Mouse (Mus musculus): ENCODE measurements at regions not wholly inside any gene's neighbourhood (a gene's known extent, or its start where the extent isn't known, plus 50 kb on each side); places are given as distances from the start of the nearest gene placed in this dataset.
A peak's percentile ranks its signal among the peaks of the same experiment; 100 is the strongest.
"Not testable (repeated sequence)": the region's sequence is repeated elsewhere in the genome, so short reads cannot be mapped to it uniquely, and the experiment has no call there.

DNA sequence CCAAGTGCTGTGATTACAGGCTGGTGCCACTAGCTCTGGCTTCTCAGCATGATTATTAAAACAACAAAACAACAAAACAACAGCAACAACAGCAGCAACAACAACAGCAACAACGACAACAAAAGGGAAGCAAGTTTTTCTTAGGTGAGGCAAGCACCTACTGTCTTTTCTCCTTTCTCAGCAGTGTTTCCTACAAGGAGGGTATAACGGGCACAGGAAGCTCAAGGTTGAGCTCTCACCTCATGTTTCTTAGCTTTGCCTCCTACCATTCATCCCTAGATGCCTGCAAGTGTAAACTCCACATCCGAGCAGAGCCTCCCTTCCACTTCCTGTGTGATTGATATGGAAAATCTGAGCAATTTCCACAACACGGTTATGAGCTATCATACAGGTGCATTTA is 128.1 kb upstream of the Mpdz start:
- DNase-seq, result peak in 1 of 2 experiments; percentile 35

DNA sequence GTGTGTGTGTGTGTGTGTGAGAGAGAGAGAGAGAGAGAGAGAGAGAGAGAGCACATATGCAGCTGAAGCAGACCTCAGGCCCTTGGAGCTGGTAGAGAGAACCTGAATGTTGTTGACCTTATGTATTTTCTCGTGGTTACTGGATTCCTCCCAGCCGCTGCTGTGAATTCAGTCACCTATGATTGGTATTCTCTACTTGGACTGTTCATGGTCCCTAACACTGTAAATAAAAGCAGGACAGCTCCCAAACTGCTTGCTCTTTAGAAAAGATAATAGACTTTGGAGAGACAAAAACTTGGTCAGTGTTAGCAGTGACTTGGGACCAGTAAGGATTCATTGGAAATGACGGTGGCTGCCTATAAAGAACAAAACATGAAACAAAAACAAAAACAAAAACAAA is 126.9 kb upstream of the Mpdz start:
- peak; percentile 39 to 43 for DNase-seq

DNA sequence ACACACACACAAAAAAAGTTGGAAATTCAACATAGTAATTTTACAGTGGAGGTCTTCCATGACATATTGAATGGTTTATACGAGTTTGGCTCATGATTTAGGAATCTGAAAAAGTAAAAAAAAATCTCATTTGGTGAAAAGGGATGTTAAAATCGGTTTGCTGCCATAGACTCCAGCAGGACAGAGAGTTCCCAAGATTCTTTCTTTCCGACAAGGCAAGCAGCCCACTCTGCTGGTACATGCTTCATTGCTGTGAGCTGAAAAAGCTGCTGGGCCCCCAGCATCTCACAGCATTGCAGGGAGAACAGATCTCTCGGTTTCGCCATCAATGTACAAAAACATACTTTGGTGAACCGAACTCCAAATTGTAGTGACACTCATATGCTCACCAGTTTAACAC is 125.8 kb upstream of the Mpdz start:
- DNase-seq, result peak in 1 of 2 experiments; percentile 33

DNA sequence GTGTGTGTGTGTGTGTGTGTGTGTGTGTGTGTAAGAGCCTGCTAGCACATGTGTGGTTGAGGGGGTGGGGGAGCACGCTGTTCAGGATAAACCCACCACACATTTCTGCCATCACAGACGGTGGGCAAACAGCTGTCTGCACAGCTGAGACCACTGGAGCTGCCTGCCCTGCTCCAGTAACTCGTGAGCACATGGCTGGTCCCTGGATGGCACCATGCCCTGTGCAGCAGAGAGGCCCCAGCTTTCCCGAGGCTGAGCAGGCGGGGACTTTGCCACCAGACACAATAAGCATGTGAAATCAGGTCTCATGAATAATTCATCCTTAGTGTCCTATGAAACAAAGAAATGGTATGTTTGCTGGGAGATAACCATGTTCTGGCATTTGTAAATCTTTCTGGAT is 125.3 kb upstream of the Mpdz start:
- DNase-seq, result peak; percentile 72 to 80

DNA sequence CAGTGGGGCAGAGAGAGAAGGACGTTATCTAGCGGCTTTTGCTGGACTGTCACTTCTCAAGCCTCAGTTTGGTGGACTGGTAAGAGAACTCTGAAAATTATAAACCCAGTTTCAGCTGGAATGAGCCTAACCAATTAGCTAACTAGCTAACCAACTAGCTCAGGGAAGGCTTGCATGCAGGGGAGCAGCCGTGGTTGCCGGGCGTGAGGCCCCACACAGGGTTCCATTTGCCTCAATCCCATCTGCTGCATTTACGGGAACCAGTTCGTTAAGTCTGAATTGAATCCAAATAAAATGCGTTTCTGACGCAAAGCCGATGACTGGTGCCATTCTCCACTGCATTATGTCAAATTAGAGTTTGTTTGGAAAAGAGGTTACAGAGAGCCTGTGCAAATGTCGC is 123.9 kb upstream of the Mpdz start:
- peak; percentile 70 to 80 for DNase-seq

DNA sequence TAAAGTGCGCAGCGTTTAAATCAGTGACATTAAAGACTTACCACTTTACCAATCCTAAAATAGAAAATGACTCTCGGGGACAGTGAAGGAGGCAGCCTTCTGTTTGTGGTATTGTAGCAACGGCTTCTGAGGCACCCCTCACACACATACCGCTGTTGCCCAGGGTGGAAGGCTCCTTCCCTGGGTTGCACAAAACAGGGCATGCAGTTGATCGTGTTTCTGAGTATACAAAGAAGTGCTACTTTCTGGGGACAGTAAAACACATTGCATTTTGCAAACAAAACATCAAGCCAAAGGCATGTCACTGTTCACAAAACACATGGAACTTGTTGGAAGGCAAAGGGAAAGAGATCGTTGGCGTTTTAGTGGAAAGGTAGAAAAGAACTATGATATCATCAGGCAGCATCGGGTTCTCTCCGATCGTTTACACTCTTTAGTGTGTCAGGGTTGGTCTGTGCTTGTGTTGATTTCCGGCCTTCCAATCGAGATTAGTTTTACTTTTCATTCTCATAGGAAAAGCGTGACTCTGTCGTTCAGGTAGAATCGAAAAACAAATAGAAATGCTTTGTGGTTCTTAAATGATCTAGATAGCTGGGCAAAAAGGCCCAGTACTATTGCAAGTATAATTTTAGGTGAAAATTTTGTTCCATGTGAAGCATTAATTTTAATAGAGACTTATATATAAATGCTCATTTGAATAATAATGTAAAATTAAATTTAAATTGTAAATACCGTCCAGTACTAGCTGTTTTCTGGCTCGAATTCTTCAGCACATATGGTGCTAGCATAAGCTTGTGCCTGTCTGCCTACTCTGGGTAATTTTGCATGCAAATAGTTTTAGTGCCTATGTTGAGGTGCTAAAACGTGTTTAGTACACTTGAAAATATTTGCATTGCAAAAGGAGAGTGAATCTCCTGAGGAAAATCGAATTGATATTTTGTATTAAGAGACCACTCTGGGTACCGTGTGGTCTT is 123.1 kb upstream of the Mpdz start:
- DNase-seq, result peak; percentile 66 to 71

DNA sequence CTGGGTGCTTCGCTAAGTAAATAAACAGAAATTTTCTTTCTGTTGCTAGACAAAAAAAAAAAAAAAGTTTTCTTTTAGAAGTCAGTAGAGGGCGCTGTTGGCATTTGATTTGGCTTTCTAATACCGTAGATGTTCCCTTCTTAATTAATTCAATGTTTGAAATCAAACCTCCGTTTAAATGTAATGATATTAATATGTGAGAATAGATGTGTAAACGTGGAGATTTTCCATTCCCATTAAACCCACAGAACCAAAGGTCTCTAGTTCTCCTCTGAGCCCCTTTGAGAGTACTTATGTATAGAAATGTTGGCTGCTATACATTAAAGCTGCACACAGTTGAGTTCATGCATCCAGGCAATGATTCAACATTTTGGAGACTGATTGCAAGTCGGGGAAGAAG is 121.8 kb upstream of the Mpdz start:
- peak in 1 of 2 experiments; percentile 22 for DNase-seq

DNA sequence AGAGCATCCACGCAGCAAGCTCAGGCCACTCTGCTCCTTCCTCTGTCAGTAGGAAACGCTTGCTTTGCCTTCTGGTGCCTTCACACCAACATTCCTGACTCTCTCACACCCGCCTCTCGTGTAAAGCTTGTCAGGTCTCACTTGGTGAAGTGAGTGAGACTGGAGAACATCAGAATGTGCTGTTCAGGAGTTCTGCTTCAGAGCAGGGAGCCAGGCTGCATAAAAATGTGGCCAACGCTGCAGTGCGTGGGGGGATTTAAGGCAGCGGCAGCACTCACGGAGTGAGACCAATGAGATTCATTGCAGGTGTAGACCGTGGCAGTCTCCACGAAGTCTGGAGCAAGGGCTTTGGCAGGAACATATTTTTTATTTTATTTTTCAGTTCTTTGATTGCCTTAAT is 121.0 kb upstream of the Mpdz start:
- DNase-seq, result peak; percentile 37 to 40

DNA sequence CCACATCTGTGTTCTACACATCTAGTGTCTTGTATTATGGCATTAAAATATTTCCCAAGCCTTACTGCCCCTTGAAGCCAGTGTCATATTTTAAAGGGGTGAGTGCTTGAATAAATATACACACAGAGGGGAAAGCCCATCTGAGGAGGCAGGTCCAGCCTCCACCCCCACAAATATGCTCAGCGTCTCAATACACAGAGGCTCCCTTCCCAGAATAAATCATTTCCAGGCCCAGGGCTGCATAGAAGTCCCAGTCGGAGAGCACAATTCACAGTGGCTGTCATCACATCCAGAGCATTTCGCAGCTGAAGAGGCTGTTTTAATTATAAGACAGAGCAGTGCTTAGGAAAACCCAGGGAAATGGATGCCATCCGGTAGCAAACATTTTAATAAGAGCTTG is 118.8 kb upstream of the Mpdz start:
- no peak for DNase-seq

DNA sequence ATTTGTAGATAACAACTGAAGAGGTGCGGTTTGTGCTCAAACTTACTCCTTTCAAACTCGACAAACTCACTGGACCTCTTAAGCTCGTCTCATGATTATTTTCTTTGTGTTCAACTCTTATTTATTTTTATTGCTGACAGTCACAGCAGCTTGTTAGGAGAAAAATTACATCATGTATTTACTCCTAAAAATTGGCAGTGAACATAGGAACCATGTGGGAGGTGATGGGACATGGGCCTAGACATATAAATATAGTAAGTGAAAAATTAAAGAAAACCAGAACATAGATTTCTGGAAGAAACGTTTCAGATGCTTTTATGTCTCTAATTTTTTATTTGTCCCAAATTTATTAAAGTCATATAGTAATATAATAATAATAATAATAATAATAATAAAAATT is 108.2 kb upstream of the Mpdz start:
- no peak for DNase-seq

DNA sequence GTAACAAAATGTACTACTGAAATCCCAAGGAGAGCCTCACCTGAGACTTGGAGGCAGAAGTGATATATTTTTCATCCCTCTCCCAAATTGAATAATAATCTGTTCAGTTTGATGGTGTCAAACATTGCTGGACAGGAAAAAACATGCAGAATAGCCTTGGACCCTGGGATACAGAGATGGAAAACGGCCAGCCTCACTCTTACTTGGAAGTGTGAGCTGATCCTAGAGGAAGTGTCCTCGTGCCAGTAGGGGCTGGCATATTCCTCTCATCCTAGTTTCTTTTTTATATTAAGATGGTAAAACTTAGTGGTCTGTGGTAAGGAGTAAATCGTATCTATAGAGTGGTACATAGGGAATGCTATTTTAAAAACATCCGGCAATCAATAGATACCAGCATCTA is 107.6 kb upstream of the Mpdz start:
- no peak for DNase-seq

DNA sequence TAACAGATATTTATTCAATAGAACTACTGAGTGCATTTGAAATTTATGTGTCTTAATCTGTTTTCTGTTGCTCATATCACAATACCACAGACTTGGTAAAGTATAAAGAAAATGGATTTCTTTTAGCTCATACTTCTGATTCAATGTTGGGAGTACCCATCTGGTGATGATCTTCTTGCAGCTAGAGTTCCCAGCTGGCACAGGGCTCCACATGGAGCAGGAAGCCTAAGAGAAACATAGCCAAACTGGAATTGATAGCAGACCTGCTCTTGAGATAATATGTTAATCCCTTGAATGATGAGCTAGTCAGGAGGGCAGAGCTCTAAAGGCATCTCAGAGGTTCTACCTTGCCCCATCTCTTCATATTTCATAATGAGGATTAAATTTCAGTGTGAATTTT is 97.9 kb upstream of the Mpdz start:
- no peak for DNase-seq

DNA sequence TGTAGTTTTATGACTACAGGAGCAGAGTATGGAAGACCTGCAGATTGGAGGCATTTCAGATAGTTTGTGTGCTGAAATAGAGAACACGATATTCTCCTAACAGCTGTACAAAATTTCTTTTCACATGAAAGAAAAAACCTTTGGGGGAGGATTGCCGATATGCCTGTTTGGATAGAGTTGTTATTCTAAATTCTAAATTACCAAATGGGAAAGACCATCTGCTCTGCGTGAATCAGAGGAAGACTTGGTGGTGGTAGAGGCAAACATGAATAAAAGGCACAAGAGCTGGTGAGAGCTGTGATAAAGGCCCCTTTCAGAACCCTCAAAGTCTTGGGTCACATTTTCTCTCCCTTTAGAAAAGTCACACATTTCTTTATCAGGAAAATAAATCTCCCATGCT is 96.9 kb upstream of the Mpdz start:
- DNase-seq, result no peak

DNA sequence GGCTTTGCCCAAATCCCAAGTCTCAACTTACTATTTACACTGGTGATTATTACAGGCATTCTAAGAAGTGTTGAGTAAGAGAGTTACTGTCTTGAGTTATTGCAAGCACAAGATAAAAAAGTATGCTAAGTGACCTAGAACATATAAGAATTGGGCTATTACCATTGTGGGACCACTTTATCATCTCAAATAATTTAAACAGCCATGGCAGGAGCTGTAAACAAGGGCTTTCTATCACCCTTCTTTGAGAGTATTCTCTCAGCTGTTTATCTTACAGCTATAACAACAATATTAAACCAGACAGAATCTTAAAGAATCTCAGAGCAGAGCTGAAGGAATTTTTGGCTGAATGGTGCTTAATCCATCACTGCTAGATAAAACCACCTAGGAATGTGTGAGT is 94.2 kb upstream of the Mpdz start:
- DNase-seq, result no peak

DNA sequence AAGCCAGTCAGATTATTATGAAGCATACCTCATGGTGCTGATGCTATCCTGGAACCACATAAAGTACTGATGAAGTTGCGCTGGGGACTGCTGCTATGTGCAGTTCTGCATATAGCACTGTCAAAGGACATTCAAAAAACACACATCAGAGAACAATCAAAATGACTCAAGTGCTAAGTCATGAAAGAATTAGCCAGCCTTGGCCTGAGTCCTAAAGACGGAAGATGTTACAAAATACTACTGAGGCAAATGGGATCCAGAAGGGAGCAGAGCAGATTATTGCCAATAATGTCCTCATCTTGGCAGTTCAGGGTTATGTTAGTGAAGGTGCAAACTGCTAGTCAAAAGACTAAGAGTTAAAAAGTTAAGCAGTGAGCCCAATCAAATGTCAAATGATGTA is 87.9 kb upstream of the Mpdz start:
- DNase-seq, result no peak

DNA sequence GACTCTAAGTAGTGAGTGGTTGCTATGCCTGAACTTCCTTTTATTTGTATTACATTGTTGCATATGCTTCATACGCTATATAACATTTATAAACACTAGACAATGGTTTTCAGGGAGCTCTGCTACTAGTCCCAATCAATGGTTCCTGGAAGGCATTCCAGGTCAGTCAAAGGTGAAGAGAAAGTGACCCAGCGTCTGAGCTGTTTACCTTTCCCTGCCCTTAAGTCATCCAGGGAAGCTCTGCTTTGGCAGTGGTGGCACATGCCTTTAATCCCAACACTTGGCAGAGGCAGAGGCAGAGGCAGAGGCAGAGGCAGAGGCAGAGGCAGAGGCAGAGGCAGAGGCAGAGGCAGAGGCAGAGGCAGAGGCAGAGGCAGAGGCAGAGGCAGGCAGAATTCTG is 76.5 kb upstream of the Mpdz start:
- DNase-seq, result not testable (repeated sequence)

DNA sequence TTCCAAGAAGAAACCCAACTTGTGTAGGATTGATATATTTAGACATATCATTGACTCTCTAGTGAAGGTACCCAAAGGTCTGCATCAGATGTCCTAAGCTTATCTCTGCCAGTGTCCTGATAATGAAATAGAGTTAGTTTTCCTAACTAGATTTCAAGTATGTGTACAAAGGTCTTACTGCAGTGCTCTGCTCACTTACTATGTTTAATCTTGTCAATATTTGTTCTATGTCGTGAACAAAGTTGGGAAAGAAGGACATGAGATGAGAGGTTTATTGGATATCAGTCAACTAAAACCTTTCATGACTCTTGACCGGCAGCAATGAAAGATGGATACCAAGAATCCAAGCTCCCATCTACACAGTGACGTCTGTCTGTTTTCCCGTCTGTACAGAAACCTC is 71.9 kb upstream of the Mpdz start:
- no peak for DNase-seq

DNA sequence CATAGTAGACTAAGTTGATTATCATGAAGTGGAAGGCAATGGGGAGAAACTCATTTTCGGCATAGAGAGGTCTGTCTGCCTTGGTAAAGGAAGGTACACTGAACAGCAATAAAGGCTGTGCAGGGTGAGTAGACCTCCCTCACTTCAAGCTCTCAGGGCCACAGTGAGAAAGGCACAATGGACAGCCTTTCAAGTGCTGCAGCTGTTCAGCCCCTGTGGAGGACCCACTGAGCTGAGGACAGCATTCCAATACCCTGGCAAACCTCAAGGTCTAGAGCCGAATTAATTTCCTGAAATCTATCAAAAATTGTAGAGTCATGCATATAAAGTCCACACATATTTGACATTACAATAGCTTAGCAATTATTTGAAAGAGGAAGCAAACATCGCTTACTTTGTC is 69.8 kb upstream of the Mpdz start:
- no peak for DNase-seq

DNA sequence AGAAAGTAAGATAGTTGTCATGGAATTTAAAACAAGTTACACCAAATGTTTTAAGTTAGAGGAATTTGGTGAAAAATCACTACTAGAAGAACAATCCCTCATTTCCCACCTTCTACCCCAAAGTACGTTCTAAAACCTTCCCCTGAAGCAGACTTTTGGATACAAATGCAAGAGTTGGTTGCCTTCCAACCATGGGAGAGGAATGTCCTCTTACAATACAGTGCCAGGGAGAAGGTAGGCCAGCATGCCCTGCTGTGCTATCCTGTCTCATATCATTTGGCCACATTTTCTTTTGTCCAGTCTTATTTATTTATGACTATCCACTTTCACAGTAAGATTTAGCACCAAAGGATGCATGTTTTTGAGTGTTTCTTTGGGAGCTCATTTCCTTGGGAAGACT is 66.2 kb upstream of the Mpdz start:
- DNase-seq, result peak; percentile 12 to 40

DNA sequence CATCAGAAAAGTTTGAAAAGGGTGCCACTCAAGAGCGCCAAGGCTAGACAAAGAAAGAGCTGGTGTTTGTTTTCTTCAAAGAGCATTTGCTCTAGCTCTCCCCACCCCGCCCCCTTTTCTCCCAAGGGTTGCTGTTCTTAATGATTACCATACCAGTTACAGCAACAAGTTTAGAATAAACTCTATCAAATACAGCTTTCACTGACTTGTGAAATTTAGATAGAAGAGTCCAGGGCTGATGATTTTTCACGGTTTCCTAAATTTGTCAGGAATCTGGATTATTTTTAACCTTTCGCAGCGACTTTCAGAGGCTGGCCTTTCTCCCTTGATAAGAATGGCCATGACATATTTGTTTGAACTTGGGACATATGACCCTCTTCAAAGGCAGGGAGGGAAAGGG is 64.2 kb upstream of the Mpdz start:
- no peak for DNase-seq

DNA sequence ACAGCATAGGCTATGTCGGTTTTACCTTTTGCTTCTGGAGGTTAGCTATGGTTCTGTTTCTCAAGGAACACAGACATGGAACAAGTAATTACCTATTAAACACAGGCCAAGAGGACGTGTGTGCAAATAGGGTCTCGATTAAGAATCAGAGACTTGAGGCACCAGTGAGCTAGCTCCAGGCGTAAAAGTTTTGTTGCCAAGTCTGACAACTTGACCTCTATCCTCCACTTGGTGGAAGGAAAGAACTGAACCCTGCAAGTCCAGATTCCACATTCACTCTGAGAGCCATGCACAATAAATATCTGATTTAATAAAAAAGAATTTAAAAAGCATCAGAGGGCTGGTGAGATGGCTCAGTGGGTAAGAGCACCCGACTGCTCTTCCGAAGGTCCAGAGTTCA is 63.7 kb upstream of the Mpdz start:
- no peak for DNase-seq

DNA sequence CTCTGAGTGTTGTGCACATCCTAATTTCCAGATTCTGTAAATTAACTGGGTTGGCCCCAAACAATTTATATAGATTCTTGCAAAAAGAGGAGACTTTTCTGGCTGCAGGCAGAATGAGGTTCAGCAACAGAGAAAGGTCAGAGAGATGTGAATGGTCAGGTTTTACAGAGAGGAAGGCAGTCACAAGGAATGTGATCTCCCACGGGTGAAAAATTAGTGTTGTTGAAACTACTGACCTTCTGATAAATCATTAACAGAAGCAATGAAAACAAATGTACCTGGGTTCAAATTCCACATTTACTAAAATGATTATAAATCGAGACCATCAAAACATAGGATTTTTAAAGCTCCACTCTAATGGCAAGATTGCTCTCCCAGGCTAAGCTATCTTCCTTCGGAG is 62.5 kb upstream of the Mpdz start:
- DNase-seq, result no peak

DNA sequence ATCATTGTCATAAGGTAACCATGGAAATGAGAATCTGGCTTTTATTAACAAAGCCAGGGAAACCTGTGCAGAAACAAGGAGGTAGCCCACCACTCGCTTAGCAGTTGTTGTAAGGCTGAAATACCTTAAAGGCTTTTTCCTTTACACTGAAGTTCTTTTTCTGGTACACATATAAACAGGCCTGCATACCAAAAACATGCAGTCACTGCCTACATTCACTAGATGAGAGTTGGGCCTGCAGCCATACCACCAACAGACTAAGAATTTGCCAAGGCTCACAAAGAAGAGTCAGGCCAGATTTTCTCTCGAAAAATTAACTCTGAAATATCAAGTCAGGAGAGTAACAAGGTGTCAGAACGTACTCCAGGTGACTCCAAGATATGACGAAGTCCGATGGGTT is 61.3 kb upstream of the Mpdz start:
- DNase-seq, result no peak

DNA sequence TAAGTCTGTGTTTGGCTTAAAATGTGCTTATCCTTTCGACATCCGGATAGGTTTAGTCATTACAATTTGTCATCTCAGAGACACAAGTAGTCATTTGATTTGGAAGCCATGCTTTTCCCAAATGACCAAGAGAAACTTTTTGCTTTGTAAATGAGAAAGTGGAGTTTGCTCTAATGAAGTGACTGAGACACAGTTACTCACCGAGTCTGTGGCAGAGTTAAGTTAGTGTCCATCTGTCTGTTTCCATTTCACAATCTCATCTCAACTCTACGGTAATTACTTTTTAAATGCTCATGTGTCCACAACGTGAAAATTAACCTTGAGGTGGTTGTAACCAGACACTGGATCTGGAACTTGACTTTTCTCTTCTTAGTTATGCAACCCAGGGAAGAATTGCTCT is 59.2 kb upstream of the Mpdz start:
- no peak for DNase-seq

DNA sequence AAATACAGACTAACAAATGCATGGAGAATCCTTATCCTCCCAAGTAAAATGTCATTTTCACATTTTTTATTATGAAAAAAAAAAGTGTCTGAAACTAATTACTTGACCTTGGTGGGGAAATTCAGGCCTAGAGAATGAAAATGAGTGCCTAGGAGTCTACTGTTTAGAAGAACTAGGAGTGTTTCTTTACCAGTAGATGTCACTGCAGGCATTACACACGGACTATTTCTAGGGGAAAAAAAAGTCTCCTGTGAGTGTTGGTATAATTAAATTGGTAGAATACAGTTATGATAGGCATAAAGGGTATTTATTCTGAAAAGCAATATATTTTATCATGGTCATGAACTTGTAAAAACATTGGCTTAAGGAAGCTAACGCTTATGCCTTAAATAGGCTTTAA is 55.5 kb upstream of the Mpdz start:
- no peak for DNase-seq

All from cerebellum, postnatal 25 days (tissue).